Mouse (Mus musculus): ENCODE measurements around the gene Aatk.

Gene Aatk

GRCm38 (mm10) chr11:120046553-120047191, at the start of gene Aatk:
Gene Aatk, minus strand, starts transcription at chr11:120047167.
- DNase-seq, result no peak

GRCm38 (mm10) chr11:120092817-120093591, 46.0 kb upstream of the Aatk start:
- peak; percentile 69 for DNase-seq

GRCm38 (mm10) chr11:120090661-120091060, 43.7 kb upstream of the Aatk start:
- DNase-seq, result no peak

GRCm38 (mm10) chr11:120086702-120087152, 39.8 kb upstream of the Aatk start, which contains the start of gene Cep131:
Gene Cep131, minus strand, starts transcription at chr11:120086827.
- DNase-seq, result peak; percentile 99

GRCm38 (mm10) chr11:120085891-120086627, 39.1 kb upstream of the Aatk start:
- DNase-seq, result peak; percentile 67

GRCm38 (mm10) chr11:120080282-120080681, 33.3 kb upstream of the Aatk start:
- DNase-seq, result no peak

GRCm38 (mm10) chr11:120076191-120076590, 29.2 kb upstream of the Aatk start:
- no peak for DNase-seq

GRCm38 (mm10) chr11:120072986-120073647, 26.1 kb upstream of the Aatk start:
- DNase-seq, result no peak

- no peak for DNase-seq
Measured at GRCm38 (mm10) chr11:120071731-120072320, 24.9 kb upstream of the Aatk start.

- DNase-seq, result no peak
Measured at GRCm38 (mm10) chr11:120071065-120071464, 24.1 kb upstream of the Aatk start.

- DNase-seq, result no peak
Measured at GRCm38 (mm10) chr11:120070286-120070930, 23.4 kb upstream of the Aatk start.

GRCm38 (mm10) chr11:120069261-120069660, 22.3 kb upstream of the Aatk start:
- no peak for DNase-seq

- no peak for DNase-seq
Measured at GRCm38 (mm10) chr11:120067834-120068233, 20.9 kb upstream of the Aatk start.

- DNase-seq, result peak; percentile 91
Measured at GRCm38 (mm10) chr11:120065291-120065690, 18.3 kb upstream of the Aatk start.

- DNase-seq, result no peak
Measured at GRCm38 (mm10) chr11:120064668-120065040, 17.7 kb upstream of the Aatk start.

- DNase-seq, result no peak
Measured at GRCm38 (mm10) chr11:120064006-120064667, 17.2 kb upstream of the Aatk start.

- DNase-seq, result no peak
Measured at GRCm38 (mm10) chr11:120063326-120063725, 16.4 kb upstream of the Aatk start.

GRCm38 (mm10) chr11:120060634-120061033, 13.7 kb upstream of the Aatk start:
- no peak for DNase-seq

GRCm38 (mm10) chr11:120055953-120056732, 9.2 kb upstream of the Aatk start:
- DNase-seq, result no peak

GRCm38 (mm10) chr11:120053846-120054245, 6.9 kb upstream of the Aatk start:
- no peak for DNase-seq

- no peak for DNase-seq
Measured at GRCm38 (mm10) chr11:120052274-120052673, 5.3 kb upstream of the Aatk start.

Measured in thymus, postnatal 4 days (tissue).